Mouse (Mus musculus) erythroblast, embryonic 14.5 days (primary cell): Measurements from ENCODE around the gene Gstm1.

Source experiments
- GATA1 ChIP-seq: IDR thresholded peaks from 2 replicates; pipeline ENCODE4 v1.6.1; 2012; ENCODE audit warnings: low read length, inconsistent platforms, mixed read lengths
- TAL1 ChIP-seq: IDR thresholded peaks from 3 replicates; pipeline ENCODE4 v1.6.1; 2012; ENCODE audit warnings: low read length, inconsistent platforms, mixed read lengths

- TF ChIP-seq TAL1, result no peak
- TF ChIP-seq GATA1, result no peak
These were observed 43.5 kb downstream of the Gstm1 start for GRCm38 (mm10) chr3:107974237-107974636.
